ENCODE assay signal across 8 mouse cellular contexts in genomic region chr4:133093056-133093455, GRCm38 (mm10). TPM values are rescaled to one million over a fixed set of nuclear protein-coding genes. Genes with fewer than 3 reads are reported as not detected.
DNase-seq lines count a peak whose midpoint lies in the region; ATAC-seq and TF ChIP-seq lines count a peak whose summit lies in the region.

No protein-coding gene starts in this region.

- peaks cover 56% of the 10 kb centered on the region for H3K4me1 ChIP-seq in forebrain, embryonic 12.5 days
- peaks cover 39% of the 10 kb centered on the region for H3K4me1 ChIP-seq in forebrain, postnatal 0 days (ENCODE audit: insufficient read depth)
- peaks cover 41% of the 10 kb centered on the region for H3K4me1 ChIP-seq in lung, postnatal 0 days (ENCODE audit: insufficient read depth, low read depth, low read length)
- peaks cover 24% of the 10 kb centered on the region; the same call in 1 of the 2 replicates for H3K4me1 ChIP-seq in intestine, postnatal 0 days (replicated peaks; ENCODE audit: control insufficient read depth, insufficient read depth, low read length)
- peaks cover 62% of the 10 kb centered on the region for H3K4me1 ChIP-seq in neural tube, embryonic 15.5 days

- no peak for TF ChIP-seq EP300 in lung, postnatal 0 days (IDR thresholded peaks at IDR 0.05)

- 63% methylated on average over 6 of the region's 6 CpGs for WGBS in forebrain, embryonic 12.5 days
- 64% methylated on average over 6 of the region's 6 CpGs for WGBS in forebrain, postnatal 0 days
- 81% methylated on average over 6 of the region's 6 CpGs for WGBS in lung, postnatal 0 days
- 46% methylated on average over 6 of the region's 6 CpGs for WGBS in intestine, postnatal 0 days
- WGBS in neural tube, embryonic 15.5 days: 62% methylated on average over 6 of the region's 6 CpGs

- H3K9ac ChIP-seq in forebrain, embryonic 12.5 days: no peak overlapping the region; the same call in 1 of the 2 replicates
- no peak overlapping the region for H3K9ac ChIP-seq in forebrain, postnatal 0 days
- H3K9ac ChIP-seq in lung, postnatal 0 days (replicated peaks; ENCODE audit: low read depth): no peak overlapping the region
- no peak overlapping the region for H3K9ac ChIP-seq in intestine, postnatal 0 days (ENCODE audit: low read depth, low read length)
- H3K9ac ChIP-seq in neural tube, embryonic 15.5 days (replicated peaks): peak overlapping the region; percentile 6; the same call in 1 of the 2 replicates

- no peak for DNase-seq in forebrain, postnatal 0 days
- DNase-seq in lung, postnatal 0 days (ENCODE audit: low spot score): no peak
- no peak for DNase-seq in lung, adult 18-20 months
- no peak for DNase-seq in Muller cell, postnatal 12 days (ENCODE audit: inconsistent ontology term)
- DNase-seq in urinary bladder, postnatal 36 days (ENCODE audit: low spot score in 2 of 2): no peak

- no peak overlapping the region for H3K4me3 ChIP-seq in forebrain, embryonic 12.5 days (replicated peaks)
- H3K4me3 ChIP-seq in forebrain, postnatal 0 days (ENCODE audit: low read depth, low read length): no peak overlapping the region
- no peak overlapping the region for H3K4me3 ChIP-seq in lung, postnatal 0 days (ENCODE audit: low read depth, low read length)
- no peak overlapping the region for H3K4me3 ChIP-seq in intestine, postnatal 0 days (ENCODE audit: low read depth, low read length)
- no peak overlapping the region for H3K4me3 ChIP-seq in neural tube, embryonic 15.5 days (replicated peaks)

- no peaks in the 10 kb centered on the region for H3K36me3 ChIP-seq in forebrain, embryonic 12.5 days (replicated peaks)
- H3K36me3 ChIP-seq in forebrain, postnatal 0 days (ENCODE audit: insufficient read depth): no peaks in the 10 kb centered on the region
- H3K36me3 ChIP-seq in lung, postnatal 0 days (ENCODE audit: insufficient read depth, low read length): no peaks in the 10 kb centered on the region
- H3K36me3 ChIP-seq in intestine, postnatal 0 days (ENCODE audit: control insufficient read depth, insufficient read depth): no peaks in the 10 kb centered on the region
- H3K36me3 ChIP-seq in neural tube, embryonic 15.5 days: no peaks in the 10 kb centered on the region

- peak overlapping the region; percentile 90 for H3K27ac ChIP-seq in forebrain, embryonic 12.5 days
- H3K27ac ChIP-seq in forebrain, postnatal 0 days (ENCODE audit: low read depth, low read length): no peak overlapping the region
- H3K27ac ChIP-seq in lung, postnatal 0 days (ENCODE audit: low read length): peak overlapping the region; percentile 66
- peak overlapping the region; percentile 77 for H3K27ac ChIP-seq in intestine, postnatal 0 days (ENCODE audit: low read depth, low read length)
- H3K27ac ChIP-seq in neural tube, embryonic 15.5 days (replicated peaks): peak overlapping the region; percentile 85

- TF ChIP-seq CTCF in forebrain, postnatal 0 days (IDR thresholded peaks at IDR 0.05; ENCODE audit: low read depth): no peak
- no peak for TF ChIP-seq CTCF in lung, postnatal 0 days (IDR thresholded peaks at IDR 0.05)
- TF ChIP-seq CTCF in intestine, postnatal 0 days (IDR thresholded peaks at IDR 0.05; ENCODE audit: low read depth): no peak

- ATAC-seq in forebrain, embryonic 12.5 days (ENCODE audit: low FRiP score): no peak
- no peak for ATAC-seq in forebrain, postnatal 0 days
- ATAC-seq in lung, postnatal 0 days: no peak
- ATAC-seq in intestine, postnatal 0 days: 0 out of 2 replicates have a peak, but pooled peaks have one; percentile 4
- no peak for ATAC-seq in neural tube, embryonic 15.5 days (ENCODE audit: low FRiP score)

- no peak overlapping the region for H3K4me2 ChIP-seq in forebrain, embryonic 12.5 days
- H3K4me2 ChIP-seq in forebrain, postnatal 0 days (ENCODE audit: low read depth): no peak overlapping the region
- no peak overlapping the region for H3K4me2 ChIP-seq in lung, postnatal 0 days (replicated peaks; ENCODE audit: low read depth, low read length)
- H3K4me2 ChIP-seq in intestine, postnatal 0 days (replicated peaks; ENCODE audit: low read depth): no peak overlapping the region
- H3K4me2 ChIP-seq in neural tube, embryonic 15.5 days: no peak overlapping the region

- H3K9me3 ChIP-seq in forebrain, embryonic 12.5 days: no peaks in the 10 kb centered on the region
- H3K9me3 ChIP-seq in forebrain, postnatal 0 days (ENCODE audit: low read length): no peaks in the 10 kb centered on the region
- no peaks in the 10 kb centered on the region for H3K9me3 ChIP-seq in lung, postnatal 0 days (ENCODE audit: low read length)
- no peaks in the 10 kb centered on the region for H3K9me3 ChIP-seq in intestine, postnatal 0 days (ENCODE audit: control insufficient read depth)
- H3K9me3 ChIP-seq in neural tube, embryonic 15.5 days (replicated peaks): no peaks in the 10 kb centered on the region

- H3K27me3 ChIP-seq in forebrain, embryonic 12.5 days: peaks cover 24% of the 10 kb centered on the region
- no peaks in the 10 kb centered on the region for H3K27me3 ChIP-seq in forebrain, postnatal 0 days (ENCODE audit: insufficient read depth, low read length)
- no peaks in the 10 kb centered on the region for H3K27me3 ChIP-seq in lung, postnatal 0 days (replicated peaks; ENCODE audit: insufficient read depth, low read length)
- H3K27me3 ChIP-seq in intestine, postnatal 0 days (replicated peaks; ENCODE audit: control insufficient read depth, insufficient read depth, low read length): no peaks in the 10 kb centered on the region
- H3K27me3 ChIP-seq in neural tube, embryonic 15.5 days (replicated peaks): no peaks in the 10 kb centered on the region

RNA-seq across cellular contexts. Expression of gene Wasf2, which starts 37.2 kb away (rescaled TPM):
- polyA plus RNA-seq in forebrain, embryonic 12.5 days (2016; fragmentation: Nextera tagmentation; extraction: Ambion mirVana): 36.4 and 42.5 TPM in 2 replicates
- 8.1 and 11.3 TPM in 2 replicates for total RNA-seq in forebrain, postnatal 0 days (2014; rRNA removed)
- polyA plus RNA-seq in forebrain, postnatal 0 days (2015; fragmentation: Nextera tagmentation; extraction: Ambion mirVana): 15.7 and 24.1 TPM in 2 replicates
- polyA plus RNA-seq in lung, postnatal 0 days (2015; fragmentation: Nextera tagmentation; extraction: Ambion mirVana): 149 and 153 TPM in 2 replicates
- polyA plus RNA-seq in intestine, postnatal 0 days (2015; fragmentation: Nextera tagmentation; extraction: Ambion mirVana): 64.6 and 68.4 TPM in 2 replicates
- polyA plus RNA-seq in neural tube, embryonic 15.5 days (2015; fragmentation: Nextera tagmentation; extraction: Ambion mirVana): 22.2 and 45.6 TPM in 2 replicates
